17 mouse cellular contexts compared by ENCODE assay signal in genomic region chr11:95572227-95572626, GRCm38 (mm10). TPM values are rescaled to one million over a fixed set of nuclear protein-coding genes. Genes with fewer than 3 reads are reported as not detected.
A peak's percentile ranks its signal among the peaks of the same experiment; 100 is the strongest.
DNase-seq lines count a peak whose midpoint lies in the region; ATAC-seq and TF ChIP-seq lines count a peak whose summit lies in the region.
"Had no signal": no experiment of that assay in that cellular context is flagged by ENCODE, and none has a peak within 500 bp of the region (broad histone marks: within the 10 kb centered on the region; RNA-seq: fewer than 3 reads in every experiment).

No protein-coding gene starts in this region.

- no peak overlapping the region for H3K27ac ChIP-seq in lung, embryonic 14.5 days (ENCODE audit: low read depth)
- H3K27ac ChIP-seq in embryonic facial prominence, embryonic 13.5 days: peak overlapping the region; percentile 24; the same call in 1 of the 2 replicates
- peak overlapping the region; percentile 44; the same call in 1 of the 2 replicates for H3K27ac ChIP-seq in stomach, embryonic 15.5 days
- H3K27ac ChIP-seq: gastrocnemius, adult 2 months; heart, adult 2 months; heart, embryonic 15.5 days; hindbrain, embryonic 10.5 days; hindbrain, embryonic 14.5 days had no signal

- H3K4me1 ChIP-seq in lung, embryonic 14.5 days (ENCODE audit: insufficient read depth): peaks cover 39% of the 10 kb centered on the region
- peaks cover 87% of the 10 kb centered on the region for H3K4me1 ChIP-seq in embryonic facial prominence, embryonic 13.5 days
- H3K4me1 ChIP-seq in stomach, embryonic 15.5 days: peaks cover 44% of the 10 kb centered on the region

- no peak overlapping the region for H3K4me2 ChIP-seq in lung, embryonic 14.5 days
- no peak overlapping the region for H3K4me2 ChIP-seq in embryonic facial prominence, embryonic 13.5 days
- no peak overlapping the region for H3K4me2 ChIP-seq in stomach, embryonic 15.5 days
- H3K4me2 ChIP-seq: heart, embryonic 11.5 days; heart, embryonic 15.5 days; hindbrain, embryonic 14.5 days had no signal

- H3K9ac ChIP-seq in lung, embryonic 14.5 days: no peak overlapping the region
- H3K9ac ChIP-seq in embryonic facial prominence, embryonic 13.5 days: no peak overlapping the region
- H3K9ac ChIP-seq in stomach, embryonic 15.5 days: no peak overlapping the region
- H3K9ac ChIP-seq: forebrain, postnatal 0 days; heart, embryonic 15.5 days; hindbrain, embryonic 14.5 days had no signal

- no peaks in the 10 kb centered on the region for H3K9me3 ChIP-seq in lung, embryonic 14.5 days (ENCODE audit: low read depth, low read length)
- no peaks in the 10 kb centered on the region for H3K9me3 ChIP-seq in embryonic facial prominence, embryonic 13.5 days
- H3K9me3 ChIP-seq in stomach, embryonic 15.5 days: no peaks in the 10 kb centered on the region
- H3K9me3 ChIP-seq: heart, embryonic 15.5 days; hindbrain, embryonic 10.5 days had no signal

- ATAC-seq in lung, embryonic 14.5 days (ENCODE audit: insufficient read depth): no peak
- ATAC-seq in embryonic facial prominence, embryonic 13.5 days (ENCODE audit: insufficient number of reproducible peaks, insufficient read depth, low FRiP score, low TSS enrichment, low read depth): no peak
- no peak for ATAC-seq in stomach, embryonic 15.5 days (ENCODE audit: insufficient read depth, low FRiP score, low read depth)
- ATAC-seq: forebrain, postnatal 0 days had no signal

- TF ChIP-seq CTCF in lung, embryonic 14.5 days (IDR thresholded peaks at IDR 0.05; ENCODE audit: low read depth): no peak

- WGBS in lung, embryonic 14.5 days: 16% methylated on average over 3 of the region's 3 CpGs
- WGBS in embryonic facial prominence, embryonic 13.5 days: 44% methylated on average over 3 of the region's 3 CpGs
- WGBS in stomach, embryonic 15.5 days: 28% methylated on average over 3 of the region's 3 CpGs

- intact Hi-C loops in heart, postnatal 25 days (cut with DNase I): no loop called here

- DNase-seq in lung, embryonic 14.5 days: peak; percentile 57
- no peak for DNase-seq in lung, postnatal 14 days
- no peak for DNase-seq in retina, embryonic 14.5 days (ENCODE audit: low spot score)
- no peak for DNase-seq in heart, postnatal 25 days (ENCODE audit: low spot score)
- DNase-seq: adrenal gland, adult 8-10 months; adrenal gland, postnatal 36 days; cerebellum, adult 2 months; forebrain, postnatal 0 days; gastrocnemius, postnatal 36 days; heart, adult 2 months had no signal

- no peaks in the 10 kb centered on the region for H3K36me3 ChIP-seq in lung, embryonic 14.5 days (ENCODE audit: insufficient read depth)
- H3K36me3 ChIP-seq in embryonic facial prominence, embryonic 13.5 days: no peaks in the 10 kb centered on the region
- H3K36me3 ChIP-seq in stomach, embryonic 15.5 days: no peaks in the 10 kb centered on the region
- H3K36me3 ChIP-seq: heart, embryonic 15.5 days had no signal

- H3K27me3 ChIP-seq in lung, embryonic 14.5 days (ENCODE audit: insufficient read depth, low read length): peaks cover 2% of the 10 kb centered on the region
- H3K27me3 ChIP-seq in embryonic facial prominence, embryonic 13.5 days: peaks cover 3% of the 10 kb centered on the region
- 0 out of 2 replicates have a peak, but pooled peaks cover 3% of the 10 kb centered on the region for H3K27me3 ChIP-seq in stomach, embryonic 15.5 days (replicated peaks)

- no peak overlapping the region for H3K4me3 ChIP-seq in lung, embryonic 14.5 days (ENCODE audit: low read depth, low read length)
- H3K4me3 ChIP-seq in embryonic facial prominence, embryonic 13.5 days: no peak overlapping the region
- H3K4me3 ChIP-seq in stomach, embryonic 15.5 days (replicated peaks): no peak overlapping the region
- H3K4me3 ChIP-seq: heart, adult 2 months; heart, embryonic 15.5 days; hindbrain, embryonic 10.5 days had no signal

RNA-seq across cellular contexts. Expression of gene Ngfr, which starts 15.3 kb away (rescaled TPM):
- 5.0 and 5.9 TPM in 2 replicates for polyA plus RNA-seq in lung, embryonic 14.5 days (2014; fragmentation: Nextera tagmentation; extraction: Ambion mirVana)
- polyA plus RNA-seq in embryonic facial prominence, embryonic 13.5 days (2015; fragmentation: Nextera tagmentation; extraction: Ambion mirVana): 25.4 and 27.2 TPM in 2 replicates
- 10.2 and 10.9 TPM in 2 replicates for polyA plus RNA-seq in stomach, embryonic 15.5 days (2015; fragmentation: Nextera tagmentation; extraction: Ambion mirVana)
- under 1 TPM; 0.44 to 0.70 TPM for total RNA-seq in heart, postnatal 25 days (2021)

RNA-seq across cellular contexts. Expression of gene Nxph3, which starts 57.9 kb away (rescaled TPM):
- polyA plus RNA-seq in lung, embryonic 14.5 days (2014; fragmentation: Nextera tagmentation; extraction: Ambion mirVana): 0.18 and 0.28 TPM in 2 replicates
- 1.6 and 2.2 TPM in 2 replicates for polyA plus RNA-seq in embryonic facial prominence, embryonic 13.5 days (2015; fragmentation: Nextera tagmentation; extraction: Ambion mirVana)
- polyA plus RNA-seq in stomach, embryonic 15.5 days (2015; fragmentation: Nextera tagmentation; extraction: Ambion mirVana): 0.58 and 0.83 TPM in 2 replicates
- under 1 TPM; 0.62 to 0.64 TPM for total RNA-seq in heart, postnatal 25 days (2021)
